In genomic region chr6:67113686-67114278, GRCm38 (mm10) we compare ENCODE assay signal across 8 mouse cellular contexts.
DNase-seq lines count a peak whose midpoint lies in the region; ATAC-seq lines count a peak whose summit lies in the region.

No protein-coding gene starts in this region.

- no peak overlapping the region; the same call in 1 of the 2 replicates for H3K9ac ChIP-seq in forebrain, embryonic 15.5 days (replicated peaks)

- WGBS in forebrain, embryonic 15.5 days = 15% methylated on average over 26 of the region's 26 CpGs

- peak overlapping the region; percentile 31 for H3K4me3 ChIP-seq in forebrain, embryonic 15.5 days

- no peaks in the 10 kb centered on the region for H3K36me3 ChIP-seq in forebrain, embryonic 15.5 days

- H3K27ac ChIP-seq in forebrain, embryonic 15.5 days (replicated peaks) = no peak overlapping the region

- peak; percentile 57 for ATAC-seq in forebrain, embryonic 15.5 days (replicated peaks)

- DNase-seq in cerebellum, postnatal 10 days = peak; percentile 17 to 18
- no peak for DNase-seq in cerebellum, postnatal 14 days
- peak; percentile 57 for DNase-seq in kidney, postnatal 10 days
- DNase-seq in lung, postnatal 14 days = peak; percentile 15
- DNase-seq in urinary bladder, postnatal 25 days (ENCODE audit: low spot score) = peak; percentile 15
- DNase-seq in adrenal gland, adult 2 months = no peak
- no peak for DNase-seq in adrenal gland, adult (ENCODE audit: inconsistent age in 2 of 2, low spot score in 1 of 2)

- no peaks in the 10 kb centered on the region for H3K9me3 ChIP-seq in forebrain, embryonic 15.5 days

- H3K4me2 ChIP-seq in forebrain, embryonic 15.5 days (replicated peaks) = peak overlapping the region; percentile 46

- H3K27me3 ChIP-seq in forebrain, embryonic 15.5 days = no peaks in the 10 kb centered on the region

- peaks cover 5% of the 10 kb centered on the region; the same call in 1 of the 2 replicates for H3K4me1 ChIP-seq in forebrain, embryonic 15.5 days

Comparison
In these comparisons a context has a peak if more than half of its experiments do, and no peak if none do; other contexts are left out.
1. DNase-seq: peak in cerebellum, postnatal 10 days (2 of 2), kidney, postnatal 10 days (single experiment), lung, postnatal 14 days (single experiment) and urinary bladder, postnatal 25 days (single experiment); none in cerebellum, postnatal 14 days (0 of 2), adrenal gland, adult 2 months (single experiment) and adrenal gland, adult (0 of 2).